Mouse (Mus musculus): ENCODE results near the gene Mast3. TPM values are rescaled to one million over a fixed set of nuclear protein-coding genes. Genes with fewer than 3 reads are reported as not detected.

Gene Mast3
- 10 to 100 TPM; 17.8 to 37.7 (median 26.5) TPM for total RNA-seq (2022)

- peak; percentile 79 for DNase-seq
Observed at GRCm38 (mm10) chr8:70804481-70805206, at the start of gene Mast3. Gene Mast3, minus strand, starts transcription at chr8:70805054.

DNA sequence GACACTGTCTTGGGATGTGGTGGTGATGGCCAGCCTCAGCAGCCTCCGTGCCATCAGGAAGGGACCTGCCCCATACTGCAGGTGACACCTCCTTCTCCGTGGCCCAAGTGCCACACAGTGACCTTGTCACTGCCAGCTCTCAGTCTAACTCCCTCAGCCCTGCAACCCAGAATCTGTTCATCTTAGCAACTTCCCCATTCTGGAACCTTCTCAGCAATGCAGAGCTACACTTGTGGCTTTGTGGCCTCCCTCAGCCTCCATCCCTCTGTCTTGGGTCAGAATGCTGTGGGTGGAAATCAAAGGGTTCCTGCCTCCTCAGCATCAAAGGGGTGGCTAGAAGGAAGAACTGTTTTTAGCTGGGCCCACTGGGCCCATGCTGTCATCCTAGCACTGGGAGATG lies 49.0 kb upstream of the Mast3 start:
- no peak for DNase-seq

- DNase-seq, result no peak
Observed at GRCm38 (mm10) chr8:70852595-70853231, 47.9 kb upstream of the Mast3 start.

DNA sequence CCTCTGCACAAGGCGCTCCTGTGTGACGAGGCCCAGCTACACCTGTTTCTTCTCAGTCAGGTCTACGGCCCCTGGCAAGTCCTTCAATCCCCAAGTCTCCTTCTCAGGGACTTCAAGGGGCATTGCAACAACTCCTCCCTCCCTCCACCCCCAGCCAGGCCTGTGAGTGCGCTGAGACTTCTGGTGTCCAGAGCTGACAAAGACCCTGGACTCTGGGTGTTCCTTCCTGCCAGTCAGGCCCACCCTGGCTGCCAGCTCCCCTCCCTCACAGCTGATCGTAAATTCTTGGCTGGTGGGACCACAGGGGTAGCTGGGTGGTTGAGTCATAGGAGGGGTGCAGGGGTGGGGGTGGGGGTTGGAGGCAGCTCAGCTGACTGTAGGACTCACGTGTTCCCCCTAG lies 47.0 kb upstream of the Mast3 start:
- no peak for DNase-seq

GRCm38 (mm10) chr8:70850947-70851346 lies 46.1 kb upstream of the Mast3 start:
- no peak for DNase-seq

DNA sequence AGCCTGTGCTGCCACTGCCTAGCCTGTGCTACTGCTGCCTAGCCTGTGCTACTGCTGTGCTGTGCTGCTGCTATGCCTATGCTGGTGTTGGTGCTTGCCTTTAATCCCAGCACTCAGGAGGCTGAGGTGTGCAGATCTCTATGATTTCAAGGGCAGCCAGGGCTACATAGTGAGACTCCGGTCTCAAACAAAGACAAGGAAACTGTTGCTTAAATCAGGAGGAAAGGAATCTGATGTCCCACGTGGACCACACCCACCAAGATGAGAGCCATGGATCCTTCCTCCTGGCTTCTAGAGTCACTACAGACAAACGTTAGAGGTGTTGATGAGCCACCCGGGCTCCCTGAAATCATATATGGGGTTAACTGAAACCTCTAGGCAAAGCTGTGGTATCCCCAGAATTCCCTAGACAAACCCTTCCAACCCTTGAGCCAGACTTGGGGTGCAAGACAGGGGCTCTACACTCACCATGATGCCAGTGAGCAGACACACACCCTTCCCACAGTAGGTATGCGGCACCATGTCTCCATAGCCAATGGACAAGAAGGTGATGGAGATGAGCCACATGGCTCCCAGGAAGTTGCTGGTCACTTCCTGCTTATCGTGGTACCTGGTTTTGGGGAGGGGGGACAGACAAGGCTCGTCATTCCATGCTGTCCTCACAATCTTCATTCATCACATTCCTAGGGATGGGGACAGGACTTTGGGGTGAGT lies 45.4 kb upstream of the Mast3 start:
- no peak for DNase-seq

GRCm38 (mm10) chr8:70849333-70849990 lies 44.6 kb upstream of the Mast3 start:
- no peak for DNase-seq

DNA sequence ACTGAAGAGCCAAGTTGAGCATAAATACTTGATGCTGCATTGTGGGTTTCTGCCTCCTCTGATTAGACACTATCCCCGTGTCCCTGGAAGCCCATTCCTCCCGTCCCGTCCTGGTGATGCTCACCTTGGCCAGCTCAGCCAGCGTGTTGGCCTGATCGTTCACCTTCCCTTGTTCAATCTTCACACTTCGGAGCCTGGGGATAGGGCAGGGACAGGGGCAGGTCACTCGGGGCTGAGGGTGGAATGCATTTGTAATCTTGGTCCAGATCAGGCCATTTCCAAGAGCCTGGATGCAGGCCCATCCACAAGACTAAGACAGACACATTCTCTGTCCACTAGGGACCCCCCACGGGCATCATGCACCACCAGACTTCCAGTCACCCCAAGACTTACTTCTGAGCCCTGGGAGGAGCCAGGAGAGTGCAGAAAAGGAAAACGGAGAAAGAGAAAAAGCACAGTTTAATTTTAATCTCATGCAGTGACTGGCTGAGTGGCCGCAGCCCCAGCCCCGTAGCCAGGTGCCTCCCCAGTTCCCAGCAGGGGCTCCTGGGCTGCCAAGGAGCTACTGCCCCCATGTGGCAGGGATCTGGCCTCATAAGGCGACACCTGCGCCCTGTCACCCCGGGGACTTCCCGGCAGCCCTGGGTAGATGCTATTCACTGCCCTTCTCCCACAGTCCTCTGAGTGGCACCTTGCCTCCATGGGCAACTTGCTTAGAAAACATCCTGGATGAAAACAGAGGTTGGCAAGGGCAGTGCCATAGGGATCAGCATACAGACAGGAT lies 41.7 kb upstream of the Mast3 start:
- DNase-seq, result no peak

GRCm38 (mm10) chr8:70845108-70845507 lies 40.3 kb upstream of the Mast3 start:
- DNase-seq, result no peak

- peak; percentile 81 for DNase-seq
Observed at GRCm38 (mm10) chr8:70844523-70844922, 39.7 kb upstream of the Mast3 start.

GRCm38 (mm10) chr8:70843941-70844340 lies 39.1 kb upstream of the Mast3 start:
- DNase-seq, result no peak

GRCm38 (mm10) chr8:70843214-70843773 lies 38.4 kb upstream of the Mast3 start:
- DNase-seq, result no peak

DNA sequence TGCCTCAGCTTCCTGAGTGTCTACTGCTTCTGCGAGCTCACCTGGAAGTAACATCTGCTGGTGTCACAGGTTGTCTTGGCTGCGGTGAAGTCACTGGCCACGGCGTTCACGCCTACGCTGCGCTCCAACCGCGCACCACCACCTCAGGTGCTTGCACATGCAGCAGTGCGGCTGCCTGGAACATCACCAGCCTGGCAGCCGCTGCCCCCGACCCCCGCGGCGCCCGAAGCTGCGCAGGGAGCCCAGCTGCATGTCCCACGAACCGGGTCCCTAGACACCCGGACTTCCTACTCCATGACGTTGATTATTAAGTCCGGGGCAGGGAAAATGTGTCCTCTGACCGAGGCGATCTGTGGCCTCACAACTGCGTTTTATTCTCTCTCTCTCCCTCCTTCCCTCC lies 37.6 kb upstream of the Mast3 start:
- no peak for DNase-seq

GRCm38 (mm10) chr8:70841147-70842072 lies 36.6 kb upstream of the Mast3 start:
- peak; percentile 76 for DNase-seq

DNA sequence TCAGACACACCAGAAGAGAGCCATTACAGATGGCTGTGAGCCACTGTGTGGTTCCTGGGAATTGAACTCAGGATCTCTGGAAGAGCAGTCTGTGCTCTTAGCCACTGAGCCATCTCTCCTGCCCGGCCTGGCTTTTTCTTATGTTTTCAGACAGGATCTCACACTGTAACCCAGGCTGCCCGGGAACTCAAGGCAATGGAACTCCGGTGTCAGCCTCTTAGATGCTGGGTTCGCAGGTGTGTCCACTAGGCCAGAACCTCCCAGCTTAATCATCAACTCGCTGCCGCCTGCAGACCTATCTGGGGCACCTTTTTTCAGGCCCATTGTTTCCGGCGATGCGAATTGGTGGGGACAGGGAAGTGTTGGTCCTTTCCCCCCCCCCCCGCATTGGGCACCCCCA lies 35.7 kb upstream of the Mast3 start:
- no peak for DNase-seq

DNA sequence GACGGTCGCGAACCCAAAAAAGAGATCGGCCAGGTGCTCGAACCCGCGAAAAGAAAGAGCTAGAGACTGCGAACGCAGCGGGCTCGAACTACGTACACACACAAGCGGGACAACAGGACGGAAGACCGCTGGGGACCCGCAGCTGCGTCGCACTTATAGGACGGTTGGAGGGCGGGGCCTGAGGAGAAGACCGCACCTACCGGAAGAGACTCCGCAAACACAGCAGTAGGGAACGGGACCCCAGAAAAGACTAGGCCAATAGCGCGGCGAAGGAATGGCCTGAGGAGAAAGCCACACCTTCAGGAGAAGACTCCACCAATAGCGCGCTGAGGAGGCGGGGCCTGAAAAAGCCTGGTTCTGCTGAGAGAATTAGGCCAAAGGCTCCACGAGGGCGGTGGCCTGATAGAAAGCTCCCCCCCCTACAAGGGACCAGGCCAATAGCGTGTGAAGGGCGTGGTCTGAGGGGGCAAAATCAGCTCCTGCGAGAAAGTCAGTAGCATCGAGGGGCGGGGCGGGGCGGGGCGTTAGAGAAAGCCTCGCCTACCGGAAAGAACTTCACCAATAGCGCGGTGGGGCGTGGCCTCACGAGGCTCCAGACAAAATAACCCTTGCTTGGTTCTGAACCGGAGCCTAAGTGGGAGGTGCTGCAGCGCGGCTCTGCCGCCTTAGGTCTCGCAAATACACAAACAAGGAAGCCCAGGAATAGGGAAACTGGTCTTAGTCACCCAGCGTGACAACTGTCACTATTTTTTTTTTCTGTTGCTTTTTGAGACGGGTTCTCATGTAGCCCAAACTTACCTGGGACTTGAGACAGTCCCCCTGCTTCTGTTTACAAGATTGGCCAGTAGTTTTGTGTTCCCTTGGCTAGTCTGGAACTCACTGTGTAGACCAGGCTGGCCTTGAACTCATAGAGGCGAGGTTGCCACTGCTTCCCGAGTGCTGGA lies 34.8 kb upstream of the Mast3 start, which contains the start of gene Arrdc2:
Gene Arrdc2, minus strand, starts transcription at position 313 of the 944 bp plus-strand sequence.
- DNase-seq, result peak; percentile 100

DNA sequence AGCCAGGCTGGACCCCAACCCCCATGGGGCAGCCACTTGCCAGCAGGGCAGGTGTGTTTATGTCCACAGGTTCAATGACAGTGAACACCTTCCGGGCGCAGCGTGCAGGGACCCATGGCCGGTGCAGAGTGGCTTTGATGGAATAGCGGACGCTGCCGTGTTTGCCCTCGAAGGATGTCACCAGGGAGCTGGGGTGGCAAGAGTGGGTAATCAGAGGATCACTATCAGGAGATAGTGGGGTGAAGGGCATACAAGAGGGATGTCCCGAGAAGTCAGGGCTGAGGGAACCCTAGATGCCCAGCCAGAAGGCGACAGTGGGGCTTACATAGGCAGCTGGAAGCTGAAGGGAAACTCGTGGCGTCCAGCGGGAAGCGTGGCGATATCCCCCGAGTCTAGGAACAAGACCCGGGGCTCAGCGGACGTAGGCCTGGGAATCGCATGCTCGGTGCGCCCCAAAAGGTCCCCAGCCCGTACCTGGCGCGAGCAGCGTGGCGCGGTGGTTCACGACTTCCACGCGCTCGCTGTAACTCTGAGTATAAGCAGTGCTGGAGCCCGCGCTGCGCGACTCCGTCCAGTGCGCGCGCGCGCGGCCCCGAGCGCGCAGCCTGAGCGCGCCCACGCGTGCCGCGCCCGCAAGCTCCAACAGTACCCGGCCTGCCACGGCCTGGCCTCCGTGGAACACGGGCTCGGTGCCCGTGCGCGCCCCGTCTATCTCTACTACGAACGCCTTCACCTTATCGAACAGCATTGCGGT lies 34.0 kb upstream of the Mast3 start:
- DNase-seq, result no peak

- DNase-seq, result no peak
Observed at GRCm38 (mm10) chr8:70836666-70837065, 31.8 kb upstream of the Mast3 start.

DNA sequence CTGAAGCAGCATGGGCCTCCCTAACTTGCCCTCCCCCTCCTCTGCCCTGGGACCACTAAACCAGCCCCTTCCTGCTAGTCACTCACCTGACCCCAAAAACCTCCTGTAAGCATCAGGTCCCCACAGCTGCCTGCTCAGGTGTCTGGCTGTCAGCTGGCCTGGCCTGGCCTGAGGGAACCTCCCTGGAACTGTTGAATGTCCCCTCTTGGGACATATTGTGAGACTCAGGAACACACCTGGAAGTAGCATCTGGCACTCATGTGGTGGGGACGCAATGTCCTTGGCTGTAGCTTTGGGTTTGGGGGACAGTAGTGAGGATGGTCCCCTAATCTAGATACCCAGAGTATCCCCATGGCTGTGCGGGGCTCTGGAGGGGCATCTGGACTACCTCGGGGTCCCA lies 29.2 kb upstream of the Mast3 start:
- no peak for DNase-seq
